Mouse (Mus musculus): Measurements from ENCODE around the gene Shroom1.

DNA sequence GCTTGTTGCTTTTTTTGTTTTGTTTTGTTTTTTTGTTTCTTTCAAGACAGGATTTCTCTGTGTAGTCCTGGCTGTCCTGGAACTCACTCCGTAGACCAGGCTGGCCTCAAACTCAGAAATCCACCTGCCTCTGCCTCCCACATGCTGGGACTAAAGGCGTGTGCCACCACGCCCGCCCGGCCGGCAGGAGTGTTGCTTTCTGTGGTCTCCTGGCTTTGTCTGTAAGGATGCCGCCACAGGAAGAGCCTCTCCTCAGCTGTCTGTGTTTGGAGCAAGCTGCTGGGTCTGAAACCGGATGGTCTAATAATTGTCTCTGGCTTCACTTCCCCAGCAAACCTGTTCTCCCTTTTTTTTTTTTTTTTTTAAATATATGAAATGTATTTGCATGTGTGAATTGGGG lies 21.5 kb upstream of the Shroom1 start:
- TF ChIP-seq POLR2A (IDR thresholded peaks at IDR 0.05; ENCODE audit: borderline replicate concordance, low read depth, low read length) (no peak), CTCF (IDR thresholded peaks at IDR 0.05; ENCODE audit: low read depth, low read length) (no peak)
